Mouse (Mus musculus): ENCODE measurements at regions not wholly inside any gene's neighbourhood (a gene's known extent, or its start where the extent isn't known, plus 50 kb on each side); places are given as distances from the start of the nearest gene placed in this dataset.

GRCm38 (mm10) chr10:19187716-19188081 lies 168.6 kb upstream of the Olig3 start:
- DNase-seq: no peak

- DNase-seq: no peak
These were observed 169.2 kb upstream of the Olig3 start for GRCm38 (mm10) chr10:19187084-19187615.

- DNase-seq: peak; percentile 32 to 40
These were observed 170.3 kb upstream of the Olig3 start for GRCm38 (mm10) chr10:19185790-19186581.

- no peak for DNase-seq
These were observed 169.4 kb upstream of the Tnfaip3 start for GRCm38 (mm10) chr10:19184886-19185285.

GRCm38 (mm10) chr10:19177895-19178294 lies 162.4 kb upstream of the Tnfaip3 start:
- no peak for DNase-seq

GRCm38 (mm10) chr10:19177414-19177813 lies 162.0 kb upstream of the Tnfaip3 start:
- no peak for DNase-seq

GRCm38 (mm10) chr10:19176249-19176648 lies 160.8 kb upstream of the Tnfaip3 start:
- no peak for DNase-seq

GRCm38 (mm10) chr10:19171834-19172233 lies 156.4 kb upstream of the Tnfaip3 start:
- no peak for DNase-seq

GRCm38 (mm10) chr10:19170596-19170995 lies 155.1 kb upstream of the Tnfaip3 start:
- no peak for DNase-seq

- DNase-seq: no peak
These were observed 153.8 kb upstream of the Tnfaip3 start for GRCm38 (mm10) chr10:19169272-19169671.

GRCm38 (mm10) chr10:19168362-19168761 lies 152.9 kb upstream of the Tnfaip3 start:
- DNase-seq: no peak

- no peak for DNase-seq
These were observed 152.3 kb upstream of the Tnfaip3 start for GRCm38 (mm10) chr10:19167641-19168271.

- DNase-seq: no peak
These were observed 151.6 kb upstream of the Tnfaip3 start for GRCm38 (mm10) chr10:19167101-19167500.

- DNase-seq: no peak
These were observed 146.6 kb upstream of the Tnfaip3 start for GRCm38 (mm10) chr10:19162104-19162503.

GRCm38 (mm10) chr10:19161149-19161548 lies 145.7 kb upstream of the Tnfaip3 start:
- DNase-seq: no peak

- DNase-seq: no peak
These were observed 138.6 kb upstream of the Tnfaip3 start for GRCm38 (mm10) chr10:19154041-19154440.

- no peak for DNase-seq
These were observed 137.3 kb upstream of the Tnfaip3 start for GRCm38 (mm10) chr10:19152773-19153172.

- no peak for DNase-seq
These were observed 135.3 kb upstream of the Tnfaip3 start for GRCm38 (mm10) chr10:19150766-19151165.

GRCm38 (mm10) chr10:19150005-19150404 lies 134.5 kb upstream of the Tnfaip3 start:
- DNase-seq: no peak

- DNase-seq: no peak
These were observed 133.9 kb upstream of the Tnfaip3 start for GRCm38 (mm10) chr10:19149196-19149869.

GRCm38 (mm10) chr10:19141481-19141880 lies 126.0 kb upstream of the Tnfaip3 start:
- DNase-seq: no peak

GRCm38 (mm10) chr10:19140628-19141027 lies 125.2 kb upstream of the Tnfaip3 start:
- DNase-seq: no peak

- no peak for DNase-seq
These were observed 123.8 kb upstream of the Tnfaip3 start for GRCm38 (mm10) chr10:19139234-19139633.

- DNase-seq: no peak
These were observed 122.8 kb upstream of the Tnfaip3 start for GRCm38 (mm10) chr10:19138258-19138657.
